Mouse (Mus musculus): ENCODE results near the gene Slit3.
A peak's percentile ranks its signal among the peaks of the same experiment; 100 is the strongest.

The Slit3 gene

GRCm38 (mm10) chr11:35468847-35469246, 347.8 kb downstream of the Slit3 start:
- no peak for TF ChIP-seq NANOG (IDR thresholded peaks at IDR 0.05; ENCODE audit: borderline replicate concordance, low read length)
- TF ChIP-seq POU5F1 (IDR thresholded peaks at IDR 0.05; ENCODE audit: borderline replicate concordance, low read length), result no peak
- TF ChIP-seq CTCF (conservative IDR thresholded peaks at IDR 0.05; ENCODE audit: low read length), result no peak
- Histone ChIP-seq H3K36me3 (ENCODE audit: insufficient read depth, low read length) (no peaks in the 10 kb centered on the region), H3K4me3 (replicated peaks; ENCODE audit: low read length) (no peak overlapping the region), H3K4me1 (replicated peaks; ENCODE audit: low read depth, low read length) (no peaks in the 10 kb centered on the region), H3K27me3 (ENCODE audit: insufficient read depth, low read length) (peaks cover 17% of the 10 kb centered on the region), H3K9me3 (ENCODE audit: low read length) (no peaks in the 10 kb centered on the region)

GRCm38 (mm10) chr11:35469940-35470339, 348.9 kb downstream of the Slit3 start:
- no peaks in the 10 kb centered on the region for H3K4me1 ChIP-seq (replicated peaks; ENCODE audit: low read depth, low read length)
- no peak overlapping the region for H3K4me3 ChIP-seq (replicated peaks; ENCODE audit: low read length)
- TF ChIP-seq CTCF (conservative IDR thresholded peaks at IDR 0.05; ENCODE audit: low read length), result no peak
- TF ChIP-seq NANOG (IDR thresholded peaks at IDR 0.05; ENCODE audit: borderline replicate concordance, low read length), result no peak
- H3K36me3 ChIP-seq (ENCODE audit: insufficient read depth, low read length), result no peaks in the 10 kb centered on the region
- peaks cover 17% of the 10 kb centered on the region for H3K27me3 ChIP-seq (ENCODE audit: insufficient read depth, low read length)
- no peaks in the 10 kb centered on the region for H3K9me3 ChIP-seq (ENCODE audit: low read length)

GRCm38 (mm10) chr11:35470853-35471252, 349.8 kb downstream of the Slit3 start:
- Histone ChIP-seq H3K27me3 (ENCODE audit: insufficient read depth, low read length) (peaks cover 17% of the 10 kb centered on the region), H3K4me3 (replicated peaks; ENCODE audit: low read length) (no peak overlapping the region), H3K9me3 (ENCODE audit: low read length) (no peaks in the 10 kb centered on the region), H3K4me1 (replicated peaks; ENCODE audit: low read depth, low read length) (no peaks in the 10 kb centered on the region), H3K36me3 (ENCODE audit: insufficient read depth, low read length) (no peaks in the 10 kb centered on the region)
- TF ChIP-seq NANOG (IDR thresholded peaks at IDR 0.05; ENCODE audit: borderline replicate concordance, low read length) (no peak), CTCF (conservative IDR thresholded peaks at IDR 0.05; ENCODE audit: low read length) (no peak), POU5F1 (IDR thresholded peaks at IDR 0.05; ENCODE audit: borderline replicate concordance, low read length) (no peak)

GRCm38 (mm10) chr11:35472842-35473616, 352.0 kb downstream of the Slit3 start:
- Histone ChIP-seq H3K4me3 (replicated peaks; ENCODE audit: low read length) (no peak overlapping the region), H3K9me3 (ENCODE audit: low read length) (no peaks in the 10 kb centered on the region), H3K36me3 (ENCODE audit: insufficient read depth, low read length) (no peaks in the 10 kb centered on the region), H3K4me1 (replicated peaks; ENCODE audit: low read depth, low read length) (no peaks in the 10 kb centered on the region), H3K27me3 (ENCODE audit: insufficient read depth, low read length) (peaks cover 18% of the 10 kb centered on the region)
- TF ChIP-seq NANOG (IDR thresholded peaks at IDR 0.05; ENCODE audit: borderline replicate concordance, low read length) (no peak), POU5F1 (IDR thresholded peaks at IDR 0.05; ENCODE audit: borderline replicate concordance, low read length) (no peak), CTCF (conservative IDR thresholded peaks at IDR 0.05; ENCODE audit: low read length) (no peak)

GRCm38 (mm10) chr11:35473617-35473996, 352.6 kb downstream of the Slit3 start:
- Histone ChIP-seq H3K9me3 (ENCODE audit: low read length) (peaks cover under 1% of the 10 kb centered on the region; the same call in 1 of the 2 replicates), H3K36me3 (ENCODE audit: insufficient read depth, low read length) (no peaks in the 10 kb centered on the region), H3K4me1 (replicated peaks; ENCODE audit: low read depth, low read length) (no peaks in the 10 kb centered on the region), H3K27me3 (ENCODE audit: insufficient read depth, low read length) (peaks cover 18% of the 10 kb centered on the region), H3K4me3 (replicated peaks; ENCODE audit: low read length) (no peak overlapping the region)
- no peak for TF ChIP-seq POU5F1 (IDR thresholded peaks at IDR 0.05; ENCODE audit: borderline replicate concordance, low read length)
- TF ChIP-seq NANOG (IDR thresholded peaks at IDR 0.05; ENCODE audit: borderline replicate concordance, low read length), result no peak
- TF ChIP-seq CTCF (conservative IDR thresholded peaks at IDR 0.05; ENCODE audit: low read length), result no peak

GRCm38 (mm10) chr11:35480146-35480545, 359.1 kb downstream of the Slit3 start:
- no peak for TF ChIP-seq CTCF (conservative IDR thresholded peaks at IDR 0.05; ENCODE audit: low read length)
- no peak for TF ChIP-seq NANOG (IDR thresholded peaks at IDR 0.05; ENCODE audit: borderline replicate concordance, low read length)
- TF ChIP-seq POU5F1 (IDR thresholded peaks at IDR 0.05; ENCODE audit: borderline replicate concordance, low read length), result no peak
- Histone ChIP-seq H3K4me3 (replicated peaks; ENCODE audit: low read length) (peak overlapping the region; percentile 24; the same call in 1 of the 2 replicates), H3K36me3 (ENCODE audit: insufficient read depth, low read length) (no peaks in the 10 kb centered on the region), H3K9me3 (ENCODE audit: low read length) (peaks cover 3% of the 10 kb centered on the region; the same call in 1 of the 2 replicates), H3K27me3 (ENCODE audit: insufficient read depth, low read length) (peaks cover 4% of the 10 kb centered on the region; the same call in 1 of the 2 replicates), H3K4me1 (replicated peaks; ENCODE audit: low read depth, low read length) (peaks cover 24% of the 10 kb centered on the region)

GRCm38 (mm10) chr11:35481611-35482363, 360.8 kb downstream of the Slit3 start:
- TF ChIP-seq NANOG (IDR thresholded peaks at IDR 0.05; ENCODE audit: borderline replicate concordance, low read length), result no peak
- no peak for TF ChIP-seq POU5F1 (IDR thresholded peaks at IDR 0.05; ENCODE audit: borderline replicate concordance, low read length)
- no peak for TF ChIP-seq CTCF (conservative IDR thresholded peaks at IDR 0.05; ENCODE audit: low read length)
- H3K9me3 ChIP-seq (ENCODE audit: low read length), result peaks cover 3% of the 10 kb centered on the region; the same call in 1 of the 2 replicates
- H3K4me3 ChIP-seq (replicated peaks; ENCODE audit: low read length), result no peak overlapping the region
- H3K4me1 ChIP-seq (replicated peaks; ENCODE audit: low read depth, low read length), result peaks cover 35% of the 10 kb centered on the region
- H3K27me3 ChIP-seq (ENCODE audit: insufficient read depth, low read length), result peaks cover 4% of the 10 kb centered on the region; the same call in 1 of the 2 replicates
- no peaks in the 10 kb centered on the region for H3K36me3 ChIP-seq (ENCODE audit: insufficient read depth, low read length)

- TF ChIP-seq POU5F1 (IDR thresholded peaks at IDR 0.05; ENCODE audit: borderline replicate concordance, low read length) (no peak), CTCF (conservative IDR thresholded peaks at IDR 0.05; ENCODE audit: low read length) (no peak), NANOG (IDR thresholded peaks at IDR 0.05; ENCODE audit: borderline replicate concordance, low read length) (peak; percentile 54; the same call in 1 of the 2 replicates)
- no peak overlapping the region for H3K4me3 ChIP-seq (replicated peaks; ENCODE audit: low read length)
- peaks cover 10% of the 10 kb centered on the region for H3K27me3 ChIP-seq (ENCODE audit: insufficient read depth, low read length)
Observed at GRCm38 (mm10) chr11:35487966-35488365, 366.9 kb downstream of the Slit3 start.

More at GRCm38 (mm10) chr11:35487966-35488365, 366.9 kb downstream of the Slit3 start:
- peaks cover 40% of the 10 kb centered on the region for H3K4me1 ChIP-seq (replicated peaks; ENCODE audit: low read depth, low read length)
- H3K36me3 ChIP-seq (ENCODE audit: insufficient read depth, low read length), result no peaks in the 10 kb centered on the region
- H3K9me3 ChIP-seq (ENCODE audit: low read length), result no peaks in the 10 kb centered on the region

Measured in E14TG2a.4 (cell line).